Mouse (Mus musculus): ENCODE results near the gene Pacrg.

The Pacrg gene

GRCm38 (mm10) chr17:10398871-10399270, 441.2 kb downstream of the Pacrg start:
- DNase-seq: no peak

GRCm38 (mm10) chr17:10397924-10398627, 442.0 kb downstream of the Pacrg start:
- no peak for DNase-seq

DNA sequence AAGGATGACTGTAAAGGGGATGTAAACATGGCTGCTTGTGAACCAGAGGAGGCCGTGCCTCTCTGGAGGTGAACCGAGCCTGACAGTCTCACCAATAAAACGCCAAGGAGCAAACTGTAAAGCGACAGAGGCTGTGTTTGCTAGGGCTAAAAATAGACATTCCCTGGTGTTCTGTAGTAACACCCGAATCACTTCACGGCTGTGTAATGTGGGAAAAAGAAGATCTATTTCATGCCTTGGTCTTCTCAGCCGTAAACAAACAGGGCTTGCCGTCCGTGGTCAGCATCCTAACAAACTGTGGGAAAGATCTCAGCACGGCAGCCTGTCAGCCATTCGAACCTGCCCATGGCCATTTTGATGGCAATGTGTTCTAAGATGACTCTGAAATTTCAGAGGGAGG, 442.8 kb downstream of the Pacrg start:
- DNase-seq: no peak

GRCm38 (mm10) chr17:10396863-10397262, 443.2 kb downstream of the Pacrg start:
- DNase-seq: no peak

GRCm38 (mm10) chr17:10394855-10395254, 445.3 kb downstream of the Pacrg start:
- peak; percentile 46 for DNase-seq

GRCm38 (mm10) chr17:10393766-10394165, 446.3 kb downstream of the Pacrg start:
- no peak for DNase-seq

- DNase-seq: no peak
These were observed 447.6 kb downstream of the Pacrg start for GRCm38 (mm10) chr17:10392342-10393034.

DNA sequence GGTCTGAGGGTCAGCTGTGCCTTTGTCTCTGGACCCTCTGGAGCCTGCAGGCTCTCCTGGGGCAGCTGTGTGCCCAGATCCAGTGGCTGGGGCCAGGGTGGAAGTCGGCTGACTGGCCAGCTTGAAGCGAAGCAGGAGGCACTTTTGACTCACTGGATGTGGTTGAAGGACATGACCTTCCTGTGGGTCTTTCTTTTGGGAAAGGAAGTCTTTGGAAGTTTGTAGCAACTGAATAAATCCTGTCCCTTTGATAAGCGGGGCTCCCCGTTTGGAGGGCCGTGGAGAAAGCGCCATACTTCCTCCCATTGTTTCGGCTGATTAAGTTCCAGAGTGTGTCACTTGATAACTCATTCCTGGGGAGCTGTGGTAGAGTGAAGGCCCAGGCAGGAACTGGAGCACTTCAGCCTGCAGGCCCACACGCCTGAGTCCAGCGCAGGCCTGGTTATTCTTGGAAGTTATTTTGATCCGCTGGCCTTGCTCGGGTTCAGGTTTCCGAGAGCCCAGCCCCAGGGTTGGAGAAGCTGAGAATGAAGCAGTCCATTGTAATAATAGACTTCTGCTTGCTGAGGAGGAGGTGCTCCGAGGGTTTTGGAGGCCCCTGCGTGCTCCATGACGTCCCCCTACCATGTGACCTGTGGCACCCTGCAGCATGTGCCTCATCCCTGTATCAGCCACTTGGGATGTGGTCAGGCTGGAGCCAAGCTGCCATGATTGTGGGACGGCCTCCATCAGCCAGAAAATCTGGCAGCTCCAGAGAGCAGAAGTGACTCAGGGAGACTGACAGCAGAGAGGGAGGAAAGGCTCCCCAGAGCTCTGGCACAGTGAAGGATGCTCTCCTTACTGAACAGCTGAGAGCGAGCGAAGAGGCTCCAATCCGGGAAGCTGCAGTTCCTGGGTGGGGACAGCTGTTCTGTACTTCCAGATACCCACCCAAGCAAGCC, 449.6 kb downstream of the Pacrg start:
- DNase-seq: no peak

DNA sequence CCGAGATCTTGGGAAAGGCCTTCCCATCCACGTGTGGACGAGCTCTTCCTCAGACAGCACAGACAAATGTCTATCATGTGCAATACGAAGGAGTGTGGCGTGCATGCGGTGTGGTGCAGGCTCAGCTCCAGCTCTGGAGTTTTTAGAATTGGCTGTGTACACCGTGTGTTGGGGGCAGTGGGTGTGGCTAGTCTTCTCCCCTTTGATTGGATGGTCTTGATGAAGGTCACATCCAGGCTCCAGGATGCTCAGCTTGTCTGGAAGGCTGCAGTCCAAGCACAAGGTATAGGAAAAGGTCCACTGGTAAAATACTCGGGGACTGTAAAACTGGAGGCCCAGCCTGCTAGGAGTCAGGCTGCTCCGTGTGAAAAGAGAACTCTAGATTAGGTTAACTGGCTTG, 450.4 kb downstream of the Pacrg start:
- no peak for DNase-seq

GRCm38 (mm10) chr17:10386548-10386947, 453.6 kb downstream of the Pacrg start:
- no peak for DNase-seq

- no peak for DNase-seq
These were observed 456.7 kb downstream of the Pacrg start for GRCm38 (mm10) chr17:10383406-10383805.

DNA sequence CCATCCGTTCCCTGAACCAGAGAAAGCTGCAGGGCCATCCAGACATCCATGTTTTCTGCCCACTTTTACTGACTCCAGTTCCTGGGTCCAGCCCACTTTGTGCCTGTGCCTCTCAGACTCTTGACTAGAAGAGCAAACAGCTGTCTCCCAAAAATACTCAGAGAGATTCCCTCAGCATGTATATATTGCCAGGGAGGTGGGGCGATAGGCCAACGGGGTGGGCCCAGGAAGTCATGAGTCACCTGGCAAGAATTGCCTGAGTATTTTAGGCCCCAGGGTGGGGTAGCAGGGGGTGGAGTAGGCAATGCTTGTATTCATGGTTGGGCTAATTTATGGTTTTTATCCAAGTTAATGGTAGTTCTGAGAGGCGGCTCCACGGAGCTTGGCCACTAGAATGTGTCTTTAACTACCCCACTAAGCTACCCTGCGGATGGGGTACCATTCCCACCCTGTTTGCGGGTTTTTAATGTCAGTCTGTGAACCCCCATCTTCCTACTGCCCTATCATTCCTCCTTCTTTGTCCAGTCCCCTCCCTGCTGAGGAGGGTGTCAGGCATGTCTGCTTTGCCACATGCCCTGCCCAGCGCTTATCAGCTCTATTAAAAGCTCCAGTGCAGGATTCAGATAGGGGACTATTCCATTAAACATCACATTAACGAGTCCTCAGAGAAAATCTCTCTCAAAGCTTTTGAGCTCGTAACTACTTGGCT, 461.5 kb downstream of the Pacrg start:
- no peak for DNase-seq

DNA sequence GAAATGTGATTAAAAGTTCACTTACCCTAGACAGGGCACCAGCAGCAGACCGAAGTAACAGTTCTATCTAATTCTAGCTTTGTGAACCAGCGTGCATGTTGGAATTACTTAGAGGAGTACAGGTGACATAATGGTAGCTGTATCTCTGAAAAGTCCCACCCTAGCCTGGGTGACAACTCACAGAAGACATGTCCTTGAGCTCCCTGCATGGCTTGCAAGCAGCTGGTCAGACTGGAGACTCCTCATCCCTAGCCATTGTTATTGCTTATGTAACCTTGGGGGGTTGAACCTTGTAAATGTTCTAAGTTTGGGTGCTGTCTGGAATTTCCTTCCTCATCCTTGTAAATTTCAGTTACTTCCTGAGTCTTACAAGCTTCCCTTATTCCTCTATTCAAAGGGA, 462.5 kb downstream of the Pacrg start:
- DNase-seq: no peak

- DNase-seq: no peak
These were observed 465.8 kb downstream of the Pacrg start for GRCm38 (mm10) chr17:10374316-10374715.

GRCm38 (mm10) chr17:10373727-10374126, 466.4 kb downstream of the Pacrg start:
- DNase-seq: no peak

DNA sequence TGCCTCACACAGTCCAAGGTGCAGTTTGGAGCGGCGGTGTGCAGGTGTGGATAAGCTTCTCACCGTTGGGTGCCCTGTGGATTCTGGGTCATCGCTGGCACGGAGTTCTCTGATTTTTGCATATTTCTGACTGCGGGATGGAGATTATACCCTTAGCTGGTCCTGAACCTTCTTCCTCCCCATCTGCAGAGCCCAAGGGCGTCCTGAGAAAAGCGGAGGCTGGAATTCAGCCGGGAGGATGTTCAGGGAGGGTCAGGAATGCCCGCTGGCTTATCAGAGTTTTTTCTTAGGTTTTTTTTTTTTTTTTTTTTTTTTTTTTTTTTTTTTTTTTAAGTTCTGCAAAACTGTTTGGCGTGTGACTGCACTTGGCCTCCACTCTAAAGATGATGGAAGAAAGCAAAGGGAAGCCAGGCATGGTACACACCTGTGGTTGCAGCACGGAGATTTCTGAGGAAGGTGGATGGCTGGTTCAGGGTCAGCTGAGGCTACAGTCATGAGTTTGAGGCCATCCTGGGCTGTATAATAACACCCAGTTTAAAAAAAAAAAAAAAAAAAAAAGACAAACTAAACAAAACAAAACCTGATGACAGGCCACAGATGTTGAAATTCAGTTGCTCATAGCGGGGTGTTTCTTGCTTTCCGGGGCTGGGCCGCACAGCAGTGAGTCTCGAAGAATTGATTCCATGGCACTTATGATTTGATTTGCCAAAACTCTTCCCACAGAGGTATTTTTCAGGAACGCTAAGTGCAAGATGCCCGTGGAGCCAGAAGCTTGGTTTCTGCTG, 467.9 kb downstream of the Pacrg start:
- no peak for DNase-seq

DNA sequence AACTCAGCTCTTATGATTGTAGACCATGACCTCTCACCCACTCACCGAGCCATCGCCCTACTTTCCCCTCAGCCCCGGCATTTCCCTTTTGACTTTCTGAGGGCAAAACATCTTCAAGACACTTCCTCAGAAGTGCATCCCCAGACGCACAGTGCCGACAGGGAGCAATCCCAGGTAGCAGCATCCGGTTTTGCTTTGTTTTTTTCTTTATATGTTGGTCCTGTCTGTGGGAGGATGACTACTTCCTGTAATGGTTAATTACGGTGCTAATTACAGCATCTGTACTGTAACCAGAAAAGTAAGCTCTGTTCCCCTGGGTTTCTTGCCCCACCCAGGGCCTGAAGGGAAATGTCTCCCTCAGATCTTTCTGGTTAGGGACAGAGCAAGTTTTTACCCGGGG, 468.6 kb downstream of the Pacrg start:
- DNase-seq: no peak

DNA sequence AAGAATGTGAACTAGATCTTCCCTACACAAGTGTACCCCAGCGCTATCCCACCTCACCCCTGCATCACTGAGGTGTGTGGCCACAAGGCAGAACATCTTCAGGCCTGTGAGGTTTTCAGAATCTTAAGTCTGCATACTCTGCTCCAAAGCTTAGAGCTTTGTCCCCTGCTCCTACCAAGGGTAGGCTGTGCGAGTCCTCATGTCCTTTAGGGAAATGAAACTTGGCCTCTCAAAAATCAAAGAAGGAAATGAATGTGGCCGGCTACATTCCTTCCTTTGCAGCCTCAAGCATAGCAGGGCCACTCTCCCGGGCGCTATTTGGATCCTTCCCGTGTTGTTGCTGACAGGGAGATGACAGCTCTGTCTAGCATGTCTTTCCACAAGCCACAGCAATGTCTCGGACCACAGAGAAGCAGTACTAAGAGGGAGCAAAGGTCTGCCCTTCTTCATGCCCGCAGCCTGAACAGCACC, 469.4 kb downstream of the Pacrg start:
- DNase-seq: no peak

DNA sequence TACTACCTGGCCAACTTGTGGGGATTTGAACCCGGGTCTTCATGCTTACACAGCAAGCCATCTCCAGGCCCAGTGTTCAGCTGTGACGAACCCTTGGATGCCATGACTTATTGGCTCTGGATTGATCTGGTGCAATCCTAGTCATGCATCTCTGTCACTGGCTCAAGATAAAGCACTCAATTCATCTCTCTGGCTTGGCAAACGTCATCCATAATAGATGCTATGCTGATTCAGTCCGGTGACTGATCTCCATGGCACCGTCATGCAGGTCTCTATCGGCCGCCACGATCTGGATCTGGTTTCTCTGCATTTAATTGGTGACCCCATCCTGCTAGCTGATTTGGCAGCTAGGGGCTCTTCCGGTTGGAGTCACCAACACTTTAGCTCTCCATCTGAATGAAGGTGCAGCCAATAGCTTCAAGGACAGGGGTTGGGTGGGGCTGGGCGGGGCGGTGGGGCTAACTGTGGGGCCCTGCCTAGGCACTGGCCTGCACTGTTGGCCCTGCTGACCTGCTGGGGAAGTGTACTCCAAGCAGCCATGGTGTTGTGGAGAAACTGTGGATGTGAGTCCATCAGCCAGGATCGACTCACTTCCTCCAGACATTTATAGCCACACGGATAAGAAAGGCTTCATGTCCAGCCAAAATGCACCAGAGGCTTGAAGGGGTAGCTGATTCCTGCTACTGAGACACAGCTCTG, 470.0 kb downstream of the Pacrg start:
- no peak for DNase-seq

DNA sequence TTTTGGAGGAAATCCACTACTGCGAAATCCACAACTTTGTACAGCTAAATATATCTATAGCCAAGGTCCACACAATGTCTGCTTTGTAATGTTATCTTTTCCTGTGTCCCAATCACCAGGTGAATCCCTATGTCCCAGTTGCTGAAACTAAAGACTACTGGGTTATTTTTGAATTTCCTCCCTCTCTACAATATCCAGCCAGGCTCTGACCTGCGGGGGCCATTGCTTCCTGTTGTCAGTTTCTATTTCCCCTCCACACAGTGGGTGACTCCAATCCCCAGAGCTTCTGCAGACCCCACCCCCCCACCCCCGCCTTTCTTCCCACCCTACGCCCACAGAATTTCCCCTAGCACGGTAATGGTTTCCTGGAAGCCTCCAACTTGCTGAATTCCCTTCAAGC, 473.1 kb downstream of the Pacrg start:
- no peak for DNase-seq

DNA sequence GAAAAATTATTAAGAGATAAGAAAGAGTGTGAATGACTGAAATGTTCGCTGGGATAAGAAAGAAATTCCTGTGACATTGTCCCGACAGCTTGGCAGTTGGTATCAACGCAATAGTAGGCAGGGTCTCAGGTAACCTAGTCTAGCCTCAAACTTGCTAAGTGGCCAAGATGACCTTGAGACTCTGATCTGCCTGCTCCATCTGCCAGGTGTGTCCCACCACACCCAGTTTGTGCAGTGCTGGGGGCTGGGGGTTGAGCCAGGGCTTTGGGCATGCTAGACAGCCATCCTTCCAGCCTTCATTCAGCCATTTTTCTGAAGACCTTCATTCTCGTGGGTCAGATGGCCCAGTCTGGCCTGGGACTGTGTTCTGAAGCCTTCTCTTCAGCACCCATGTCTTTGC, 473.5 kb downstream of the Pacrg start:
- DNase-seq: no peak

All from right cerebral cortex, postnatal 4 days (tissue).